Mouse (Mus musculus) A20 (cell line): ENCODE results near the gene Irx5.

ENCODE experiments used
- DNase-seq: peaks from one replicate; pipeline ENCODE4 v3.0.0-alpha.2; 2011; ENCODE audit warnings: low read depth, low spot score

Irx5 gene

GRCm38 (mm10) chr8:92357398-92357981 is at the start of gene Irx5:
Irx5 (plus strand) TSS chr8:92357625.
- DNase-seq = no peak

- DNase-seq = no peak
Observed at GRCm38 (mm10) chr8:92312178-92312577, 45.2 kb upstream of the Irx5 start.

GRCm38 (mm10) chr8:92313707-92314106 is 43.7 kb upstream of the Irx5 start:
- DNase-seq = no peak

GRCm38 (mm10) chr8:92323751-92324150 is 33.7 kb upstream of the Irx5 start:
- DNase-seq = no peak

- no peak for DNase-seq
Observed at GRCm38 (mm10) chr8:92327176-92327575, 30.2 kb upstream of the Irx5 start.

- DNase-seq = no peak
Observed at GRCm38 (mm10) chr8:92329273-92329672, 28.2 kb upstream of the Irx5 start.

- no peak for DNase-seq
Observed at GRCm38 (mm10) chr8:92331811-92332210, 25.6 kb upstream of the Irx5 start.

- DNase-seq = no peak
Observed at GRCm38 (mm10) chr8:92333406-92333805, 24.0 kb upstream of the Irx5 start.

GRCm38 (mm10) chr8:92335079-92335478 is 22.3 kb upstream of the Irx5 start:
- DNase-seq = no peak

GRCm38 (mm10) chr8:92336041-92336440 is 21.4 kb upstream of the Irx5 start:
- DNase-seq = no peak

GRCm38 (mm10) chr8:92343544-92343943 is 13.9 kb upstream of the Irx5 start:
- no peak for DNase-seq

GRCm38 (mm10) chr8:92349898-92350486 is 7.4 kb upstream of the Irx5 start:
- DNase-seq = no peak

- DNase-seq = no peak
Observed at GRCm38 (mm10) chr8:92353405-92353804, 4.0 kb upstream of the Irx5 start.

- no peak for DNase-seq
Observed at GRCm38 (mm10) chr8:92354536-92355482, 2.6 kb upstream of the Irx5 start.

GRCm38 (mm10) chr8:92355701-92356612 is 1.5 kb upstream of the Irx5 start:
- no peak for DNase-seq

GRCm38 (mm10) chr8:92356613-92357375 is 631 bp upstream of the Irx5 start:
- DNase-seq = no peak

GRCm38 (mm10) chr8:92358141-92358999 is 945 bp downstream of the Irx5 start:
- DNase-seq = no peak

GRCm38 (mm10) chr8:92359000-92359832 is 1.8 kb downstream of the Irx5 start:
- DNase-seq = no peak

GRCm38 (mm10) chr8:92359833-92360082 is 2.3 kb downstream of the Irx5 start:
- DNase-seq = no peak
